Mouse (Mus musculus) testis, adult 2 months (tissue): ENCODE data around the gene Tex10.

ENCODE experiments used
- CTCF ChIP-seq: fragments of 200-500 bp; IDR thresholded peaks from 2 replicates; pipeline ENCODE4 v1.5.1; 2012; ENCODE audit warnings: low read depth, mild to moderate bottlenecking, inconsistent platforms, low read length, moderate library complexity; ENCODE audit not compliant: control insufficient read depth, insufficient read depth, insufficient replicate concordance
- POLR2A ChIP-seq: fragments of 200-500 bp; IDR thresholded peaks from 2 replicates; pipeline ENCODE4 v1.6.1; 2012; ENCODE audit warnings: low read depth, mild to moderate bottlenecking, inconsistent platforms, low read length, moderate library complexity; ENCODE audit not compliant: control insufficient read depth

DNA sequence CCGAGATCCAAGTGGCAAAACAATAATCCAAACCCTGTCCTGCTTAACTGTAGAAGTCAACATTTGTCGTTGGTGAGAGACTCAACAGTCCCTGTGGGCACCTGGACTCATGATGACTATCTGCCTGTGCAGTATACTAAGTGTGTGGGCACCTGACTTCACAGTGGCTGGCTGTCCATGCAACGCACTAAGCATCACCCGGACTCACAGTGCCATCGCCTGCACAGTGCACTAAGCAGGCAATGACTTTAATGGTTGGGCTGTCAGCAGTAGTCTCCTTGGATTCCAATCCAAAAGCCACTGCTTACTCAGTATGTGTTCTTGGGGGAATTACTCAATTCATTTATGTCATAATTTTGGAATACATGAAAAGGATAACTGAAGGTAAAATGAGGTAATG, 90.8 kb downstream of the Tex10 start:
- TF ChIP-seq POLR2A (no peak), CTCF (no peak)
